Mouse (Mus musculus): Measurements from ENCODE around the gene Kpna7. TPM values are rescaled to one million over a fixed set of nuclear protein-coding genes. Genes with fewer than 3 reads are reported as not detected.
"Not testable (repeated sequence)": the region's sequence is repeated elsewhere in the genome, so short reads cannot be mapped to it uniquely, and the experiment has no call there.

Kpna7 gene
- polyA plus RNA-seq (2015; fragmentation: Nextera tagmentation; extraction: Ambion mirVana), result not detected in 2 replicates

DNA sequence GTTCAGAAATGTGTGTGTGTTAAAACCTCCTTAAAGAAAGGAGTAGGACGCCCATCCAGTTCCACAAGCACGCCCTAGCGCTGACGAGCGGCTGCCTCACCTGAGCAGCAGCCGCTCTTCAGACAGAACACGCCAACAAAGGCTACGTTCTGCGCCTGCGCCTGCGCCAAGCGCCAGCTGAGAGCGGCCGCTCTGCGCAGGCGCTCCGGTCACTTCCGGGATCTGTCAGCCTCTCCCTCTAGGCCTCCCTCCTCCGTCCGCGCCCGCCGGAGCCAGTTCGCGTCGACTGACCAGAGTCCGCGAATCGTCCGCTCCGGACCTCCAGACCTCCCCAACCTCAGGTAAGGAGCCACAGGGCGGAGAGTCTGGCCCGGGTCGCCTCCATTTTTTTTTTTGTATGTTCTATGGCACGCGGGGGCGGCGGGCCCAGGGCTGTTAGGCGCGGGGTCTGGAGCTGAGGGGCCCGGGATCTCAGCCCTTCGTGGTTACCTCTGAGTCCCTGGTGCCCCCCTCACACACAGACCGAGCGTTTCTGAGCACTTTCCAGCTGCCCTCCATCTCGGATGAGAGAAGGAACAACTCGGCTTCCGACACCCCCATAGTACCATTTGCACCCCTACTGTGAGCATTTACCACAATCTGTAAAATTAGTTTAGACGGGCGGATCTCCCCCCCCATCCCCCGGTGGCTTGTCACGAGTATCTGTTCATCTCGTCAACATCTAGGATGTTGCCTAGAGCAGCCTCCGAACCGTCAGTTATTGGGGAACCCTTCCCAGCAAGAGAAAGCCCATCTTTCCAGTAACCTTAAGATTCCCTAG lies at the start of gene Kpna7, which contains the start of gene Arpc1a:
Gene Kpna7 (minus strand): TSS at position 399 of the 820 bp plus-strand sequence.
Gene Arpc1a (plus strand): TSS at position 199 of the 820 bp plus-strand sequence.
- H3K4me3 ChIP-seq, result peak within 1 kb of the TSS; percentile 92
- H3K36me3 ChIP-seq, result 0 out of 2 replicates have a peak, but pooled peaks cover 13% of the 10 kb centered on the region
- peak within 1 kb of the TSS; percentile 82 for H3K4me2 ChIP-seq
- no peaks in the 10 kb centered on the region for H3K27me3 ChIP-seq
- peak within 1 kb of the TSS; percentile 56; the same call in 1 of the 2 replicates for H3K27ac ChIP-seq
- under 1% methylated on average over 54 of the region's 54 CpGs for WGBS
- H3K9ac ChIP-seq, result peak within 1 kb of the TSS; percentile 87
- no peaks in the 10 kb centered on the region for H3K9me3 ChIP-seq
- H3K4me1 ChIP-seq, result peaks cover 9% of the 10 kb centered on the region
- peak; percentile 96 for ATAC-seq (ENCODE audit: borderline replicate concordance, extremely low read depth, low FRiP score, low TSS enrichment)

DNA sequence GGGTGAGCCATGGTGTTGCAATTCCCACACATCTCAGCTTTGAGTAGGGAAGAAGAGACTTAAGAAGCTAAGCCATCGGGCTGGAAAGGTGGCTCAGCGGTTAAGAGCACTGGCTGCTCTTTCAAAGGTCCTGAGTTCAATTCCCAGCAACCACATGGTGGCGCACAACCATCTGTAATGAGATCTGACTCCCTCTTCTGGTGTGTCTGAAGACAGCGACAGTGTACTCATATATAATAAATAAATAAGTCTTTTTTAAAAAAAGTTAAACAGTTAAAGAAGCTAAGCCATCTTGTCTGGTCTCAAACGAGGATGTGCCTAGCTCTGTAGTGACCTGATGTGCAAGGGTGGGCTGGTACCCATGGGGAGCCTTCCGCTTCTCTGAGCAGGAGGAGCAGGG lies 49.4 kb upstream of the Kpna7 start:
- not testable (repeated sequence) for H3K27me3 ChIP-seq; H3K4me2 ChIP-seq; H3K4me1 ChIP-seq; ATAC-seq (ENCODE audit: borderline replicate concordance, extremely low read depth, low FRiP score, low TSS enrichment); H3K27ac ChIP-seq; H3K4me3 ChIP-seq; H3K9ac ChIP-seq; H3K9me3 ChIP-seq
- WGBS, result 80% methylated on average over 6 of the region's 6 CpGs
- H3K36me3 ChIP-seq, result peaks cover 80% of the 10 kb centered on the region

DNA sequence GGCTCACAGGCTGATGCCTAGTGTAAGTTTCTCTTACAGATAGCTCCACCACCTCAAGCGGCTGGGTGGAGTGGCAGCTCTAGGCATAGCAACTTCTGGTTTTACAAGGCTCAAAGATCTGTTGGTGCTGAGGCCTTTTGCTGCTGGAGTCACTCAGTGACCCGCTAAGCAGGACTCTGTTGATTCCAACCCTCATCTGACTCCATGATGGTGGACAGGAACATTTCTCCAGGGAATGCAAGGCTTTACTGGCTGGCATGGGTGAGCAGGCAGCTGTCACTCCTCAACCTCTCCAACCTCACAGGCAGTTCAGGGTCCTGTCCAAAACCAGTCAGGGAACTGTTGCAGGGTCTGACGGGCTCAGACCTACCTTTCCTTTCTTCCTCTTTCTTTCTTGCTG lies 47.2 kb upstream of the Kpna7 start:
- no peak overlapping the region for H3K4me3 ChIP-seq
- no peak overlapping the region for H3K9ac ChIP-seq
- peaks cover 93% of the 10 kb centered on the region for H3K36me3 ChIP-seq
- H3K4me1 ChIP-seq, result no peaks in the 10 kb centered on the region
- 89% methylated on average over 3 of the region's 3 CpGs for WGBS
- H3K27ac ChIP-seq, result no peak overlapping the region
- no peak overlapping the region for H3K4me2 ChIP-seq
- H3K9me3 ChIP-seq, result no peaks in the 10 kb centered on the region
- no peak for ATAC-seq (ENCODE audit: borderline replicate concordance, extremely low read depth, low FRiP score, low TSS enrichment)
- H3K27me3 ChIP-seq, result no peaks in the 10 kb centered on the region

DNA sequence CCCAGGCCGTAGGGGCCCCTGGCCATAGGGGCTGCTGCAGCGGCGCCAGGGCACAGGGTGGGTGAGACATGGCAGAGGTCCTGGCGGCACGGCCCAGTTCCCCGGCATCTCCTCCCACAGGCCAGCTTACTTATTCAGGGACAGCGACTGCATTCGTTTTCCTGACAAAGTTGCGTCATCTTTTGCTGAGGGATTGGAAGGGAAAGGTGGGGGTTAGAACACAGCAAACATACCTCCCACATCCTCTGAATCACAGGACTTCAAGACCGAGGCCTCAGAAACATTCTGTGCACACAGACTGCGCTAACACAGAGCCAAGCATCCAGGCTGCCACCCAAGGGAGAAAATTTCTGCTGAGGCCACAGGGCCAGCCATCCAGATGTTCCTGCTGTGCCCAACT lies 46.4 kb upstream of the Kpna7 start:
- Histone ChIP-seq H3K4me1 (no peaks in the 10 kb centered on the region), H3K36me3 (peaks cover 96% of the 10 kb centered on the region), H3K4me3 (no peak overlapping the region), H3K27ac (no peak overlapping the region), H3K27me3 (no peaks in the 10 kb centered on the region), H3K4me2 (no peak overlapping the region), H3K9me3 (no peaks in the 10 kb centered on the region), H3K9ac (no peak overlapping the region)
- no peak for ATAC-seq (ENCODE audit: borderline replicate concordance, extremely low read depth, low FRiP score, low TSS enrichment)
- WGBS, result 78% methylated on average over 11 of the region's 11 CpGs

DNA sequence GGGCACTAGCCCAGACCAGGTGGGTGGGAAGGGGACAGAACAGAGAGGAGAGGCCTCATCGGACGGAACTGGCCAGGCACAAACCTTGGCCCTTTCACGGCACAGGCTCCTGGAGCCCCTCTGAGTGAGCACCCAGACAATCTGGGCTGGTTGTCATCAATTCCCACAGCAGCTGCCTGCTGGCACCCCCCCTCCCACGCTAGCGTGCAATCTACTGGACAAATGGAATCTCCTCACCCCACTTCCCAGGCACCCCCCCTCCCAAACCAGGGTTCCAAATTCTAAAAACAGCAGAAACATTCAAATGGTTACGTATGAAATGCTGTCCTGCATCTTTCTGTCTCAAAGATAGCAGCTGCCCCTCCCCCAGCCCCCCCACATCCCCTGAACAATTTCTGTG lies 45.9 kb upstream of the Kpna7 start:
- H3K9ac ChIP-seq; H3K27me3 ChIP-seq; H3K4me2 ChIP-seq; ATAC-seq (ENCODE audit: borderline replicate concordance, extremely low read depth, low FRiP score, low TSS enrichment); H3K9me3 ChIP-seq; H3K4me1 ChIP-seq; H3K27ac ChIP-seq; H3K4me3 ChIP-seq: not testable (repeated sequence)
- H3K36me3 ChIP-seq, result peaks cover 96% of the 10 kb centered on the region
- WGBS, result 87% methylated on average over 6 of the region's 6 CpGs

DNA sequence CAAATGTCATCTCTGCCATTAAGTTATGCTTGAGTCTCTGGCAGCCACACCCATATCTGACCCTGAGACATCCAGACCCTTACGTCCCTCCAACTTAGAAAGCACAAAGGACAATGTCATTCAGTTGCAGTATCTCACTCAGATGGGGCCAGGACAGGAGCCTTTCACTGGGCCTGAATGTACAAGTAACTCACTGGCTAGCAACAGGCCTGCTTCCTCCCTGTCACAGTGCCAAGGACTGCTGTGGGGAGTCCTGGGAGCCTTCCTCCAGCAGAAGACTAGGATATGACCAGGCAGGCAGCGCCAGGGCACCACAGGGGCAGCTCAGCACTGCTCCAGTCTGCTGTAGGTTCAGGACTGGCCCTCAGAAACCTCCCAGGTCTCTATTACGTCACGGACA lies 45.3 kb upstream of the Kpna7 start:
- WGBS, result 92% methylated on average over 4 of the region's 4 CpGs
- Histone ChIP-seq H3K36me3 (peaks cover 96% of the 10 kb centered on the region), H3K4me2 (no peak overlapping the region), H3K4me3 (no peak overlapping the region), H3K4me1 (no peaks in the 10 kb centered on the region), H3K27me3 (no peaks in the 10 kb centered on the region), H3K27ac (no peak overlapping the region), H3K9me3 (no peaks in the 10 kb centered on the region), H3K9ac (no peak overlapping the region)
- ATAC-seq (ENCODE audit: borderline replicate concordance, extremely low read depth, low FRiP score, low TSS enrichment), result no peak

DNA sequence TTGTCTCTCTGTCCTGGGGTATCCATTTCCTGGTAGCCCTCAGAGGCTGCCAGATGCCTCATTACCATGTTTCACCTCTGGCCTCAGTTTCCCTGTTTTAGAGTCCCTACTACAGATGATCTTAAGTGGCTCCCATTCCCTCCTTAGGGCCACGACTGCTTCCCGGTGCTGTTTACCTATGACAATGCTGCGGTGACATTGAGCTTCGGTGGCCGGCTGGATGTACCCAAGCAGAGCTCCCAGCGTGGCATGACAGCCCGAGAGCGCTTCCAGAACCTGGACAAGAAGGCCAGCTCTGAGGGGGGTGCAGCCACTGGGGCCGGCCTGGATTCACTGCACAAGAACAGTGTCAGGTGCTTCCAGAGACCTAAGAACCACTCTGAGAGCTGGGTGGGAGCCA lies 42.8 kb upstream of the Kpna7 start:
- Histone ChIP-seq H3K36me3 (peaks cover 86% of the 10 kb centered on the region), H3K27me3 (no peaks in the 10 kb centered on the region), H3K4me2 (no peak overlapping the region), H3K27ac (no peak overlapping the region), H3K9me3 (no peaks in the 10 kb centered on the region), H3K4me3 (no peak overlapping the region), H3K4me1 (no peaks in the 10 kb centered on the region), H3K9ac (no peak overlapping the region)
- ATAC-seq (ENCODE audit: borderline replicate concordance, extremely low read depth, low FRiP score, low TSS enrichment), result no peak
- 89% methylated on average over 9 of the region's 9 CpGs for WGBS

DNA sequence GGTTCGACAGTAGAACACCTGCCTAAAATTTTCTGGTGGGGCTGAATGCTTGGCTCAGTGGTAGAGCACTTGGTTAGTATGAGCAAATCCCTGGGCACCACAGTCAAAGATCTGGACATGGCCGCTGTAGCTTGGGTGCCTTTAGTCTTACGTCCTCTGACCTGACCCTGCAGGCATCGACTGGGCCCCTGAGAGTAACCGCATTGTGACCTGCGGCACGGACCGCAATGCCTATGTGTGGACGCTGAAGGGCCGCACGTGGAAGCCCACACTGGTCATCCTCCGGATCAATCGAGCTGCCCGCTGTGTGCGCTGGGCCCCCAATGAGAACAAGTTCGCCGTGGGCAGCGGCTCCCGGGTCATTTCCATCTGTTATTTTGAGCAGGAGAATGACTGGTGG lies 39.6 kb upstream of the Kpna7 start:
- no peak overlapping the region for H3K4me3 ChIP-seq
- no peak for ATAC-seq (ENCODE audit: borderline replicate concordance, extremely low read depth, low FRiP score, low TSS enrichment)
- peaks cover 58% of the 10 kb centered on the region for H3K36me3 ChIP-seq
- WGBS, result 94% methylated on average over 19 of the region's 19 CpGs
- H3K4me2 ChIP-seq, result no peak overlapping the region
- 0 out of 2 replicates have a peak, but pooled peaks cover 4% of the 10 kb centered on the region for H3K9me3 ChIP-seq
- H3K27me3 ChIP-seq, result no peaks in the 10 kb centered on the region
- no peak overlapping the region for H3K27ac ChIP-seq
- no peaks in the 10 kb centered on the region for H3K4me1 ChIP-seq
- no peak overlapping the region for H3K9ac ChIP-seq

DNA sequence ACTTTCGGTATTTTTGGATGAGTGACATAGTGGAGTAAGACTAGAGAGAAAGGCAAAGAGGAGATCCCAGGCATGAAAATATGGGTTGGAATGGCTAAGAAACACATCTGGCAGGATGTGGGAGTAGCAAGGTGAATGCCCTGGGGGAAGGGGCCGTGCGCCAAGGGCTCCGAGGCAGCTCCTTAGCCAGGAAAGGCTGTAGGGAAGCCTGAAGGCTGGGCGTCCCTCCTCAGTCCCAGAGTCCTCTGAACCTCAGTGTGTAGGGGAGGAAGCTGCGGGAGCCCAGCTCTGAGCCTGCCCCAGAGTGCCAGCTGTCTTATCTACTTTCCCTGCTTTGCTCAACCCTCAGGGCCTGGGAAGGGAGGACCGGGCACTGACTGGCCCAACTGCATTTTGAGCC lies 37.1 kb upstream of the Kpna7 start:
- Histone ChIP-seq H3K9ac (no peak overlapping the region), H3K4me1 (peaks cover 22% of the 10 kb centered on the region), H3K9me3 (0 out of 2 replicates have a peak, but pooled peaks cover 4% of the 10 kb centered on the region), H3K4me2 (no peak overlapping the region), H3K27me3 (no peaks in the 10 kb centered on the region), H3K36me3 (peaks cover 34% of the 10 kb centered on the region), H3K4me3 (no peak overlapping the region), H3K27ac (no peak overlapping the region)
- ATAC-seq (ENCODE audit: borderline replicate concordance, extremely low read depth, low FRiP score, low TSS enrichment), result no peak
- 64% methylated on average over 7 of the region's 7 CpGs for whole genome bisulfite sequencing

DNA sequence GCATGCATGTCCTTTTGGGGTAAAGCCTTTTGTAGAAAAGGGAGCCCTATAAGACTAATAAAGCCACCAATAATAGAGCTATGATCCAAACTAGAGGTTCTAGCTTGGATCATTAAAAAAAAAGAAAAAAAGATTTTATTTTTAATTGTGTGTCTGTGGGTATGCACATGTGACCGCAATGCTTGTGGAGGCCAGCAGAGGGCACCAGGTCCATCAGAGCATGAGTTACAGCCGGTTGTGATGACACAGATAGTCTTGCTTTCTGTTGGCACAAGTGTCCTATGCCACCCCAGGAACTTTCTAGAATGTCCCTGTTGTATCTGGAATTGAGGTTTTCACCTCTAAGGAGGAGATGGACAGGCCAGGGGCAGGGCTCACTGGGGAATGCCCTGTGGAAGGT lies 35.6 kb upstream of the Kpna7 start:
- Histone ChIP-seq H3K4me2 (no peak overlapping the region), H3K36me3 (peaks cover 19% of the 10 kb centered on the region), H3K4me3 (no peak overlapping the region), H3K9me3 (0 out of 2 replicates have a peak, but pooled peaks cover 4% of the 10 kb centered on the region), H3K9ac (no peak overlapping the region), H3K27ac (no peak overlapping the region), H3K4me1 (peaks cover 36% of the 10 kb centered on the region), H3K27me3 (no peaks in the 10 kb centered on the region)
- no peak for ATAC-seq (ENCODE audit: borderline replicate concordance, extremely low read depth, low FRiP score, low TSS enrichment)
- 87% methylated on average over 2 of the region's 2 CpGs for WGBS

DNA sequence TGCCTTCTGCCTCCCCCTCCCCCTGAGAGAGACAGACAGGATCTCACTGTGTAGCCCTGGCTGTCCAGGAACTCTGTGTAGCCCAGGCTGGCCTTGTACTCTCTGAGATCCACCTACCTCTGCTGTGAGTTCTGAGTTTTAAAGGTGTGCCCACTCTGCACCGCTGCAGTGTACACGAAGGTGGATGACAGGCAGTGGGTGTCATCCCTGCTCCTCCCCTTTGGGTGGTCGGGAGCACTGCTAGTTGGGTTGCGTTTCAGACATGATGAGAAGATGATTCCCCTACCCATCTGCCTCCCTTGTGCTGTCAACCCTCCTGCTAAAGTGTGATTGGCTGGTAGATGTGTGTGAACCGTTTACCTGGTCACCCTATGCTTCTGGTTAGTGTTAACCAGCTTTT lies 34.6 kb upstream of the Kpna7 start:
- Histone ChIP-seq H3K4me3 (no peak overlapping the region), H3K4me1 (peaks cover 40% of the 10 kb centered on the region), H3K27ac (no peak overlapping the region), H3K4me2 (no peak overlapping the region), H3K9ac (no peak overlapping the region), H3K9me3 (0 out of 2 replicates have a peak, but pooled peaks cover 4% of the 10 kb centered on the region), H3K27me3 (no peaks in the 10 kb centered on the region), H3K36me3 (peaks cover 10% of the 10 kb centered on the region)
- no peak for ATAC-seq (ENCODE audit: borderline replicate concordance, extremely low read depth, low FRiP score, low TSS enrichment)
- WGBS, result 86% methylated on average over 5 of the region's 5 CpGs

DNA sequence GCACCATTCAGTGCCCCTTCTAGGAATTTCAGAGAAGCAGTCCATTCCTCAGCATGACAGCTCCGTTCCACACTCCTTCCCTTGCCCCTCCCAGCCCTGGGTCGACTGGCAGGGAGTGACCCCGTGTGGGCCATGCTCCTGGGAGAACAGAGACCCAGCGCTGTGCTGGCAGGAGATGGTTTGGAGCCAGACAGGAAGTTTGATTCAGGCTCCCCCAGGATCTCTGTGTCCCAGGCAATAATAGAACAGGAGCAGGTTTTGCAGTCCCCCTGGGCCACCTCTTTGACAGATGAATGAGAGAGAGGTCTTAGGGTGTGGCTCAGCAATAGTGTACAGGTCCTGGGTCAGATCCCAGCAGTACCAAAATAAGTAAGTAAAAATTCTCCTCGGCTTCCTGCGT lies 34.2 kb upstream of the Kpna7 start:
- Histone ChIP-seq H3K27me3 (no peaks in the 10 kb centered on the region), H3K27ac (no peak overlapping the region), H3K9ac (no peak overlapping the region), H3K4me1 (peaks cover 41% of the 10 kb centered on the region), H3K9me3 (0 out of 2 replicates have a peak, but pooled peaks cover 4% of the 10 kb centered on the region), H3K36me3 (peaks cover 5% of the 10 kb centered on the region), H3K4me2 (no peak overlapping the region), H3K4me3 (no peak overlapping the region)
- ATAC-seq (ENCODE audit: borderline replicate concordance, extremely low read depth, low FRiP score, low TSS enrichment), result no peak
- 49% methylated on average over 6 of the region's 6 CpGs for WGBS
